Mouse (Mus musculus) hindbrain, postnatal 0 days (tissue): ENCODE measurements around the gene Dnajb4. TPM values are rescaled to one million over a fixed set of nuclear protein-coding genes. Genes with fewer than 3 reads are reported as not detected.

Experiments used
- ATAC-seq: fragments of 200-750 bp; cut with Nextera tagmentation; 2 replicates; pipeline ENCODE4 v1.8.0; 2017; ENCODE audit warnings: mild to moderate bottlenecking, moderate TSS enrichment, moderate library complexity
- DNase-seq: peaks from one replicate; pipeline ENCODE4 v3.0.0-alpha.2; 2015; ENCODE audit warnings: low spot score
- H3K27ac ChIP-seq: fragments of 300-500 bp; sonication (generic); 2 replicates; pipeline ENCODE4 v1.5.1; 2014; ENCODE audit warnings: mild to moderate bottlenecking
- H3K27me3 ChIP-seq: fragments of 300-500 bp; sonication (generic); 2 replicates; pipeline ENCODE4 v1.6.1; 2014; ENCODE audit warnings: low read length, mixed read lengths; ENCODE audit not compliant: insufficient read depth
- H3K36me3 ChIP-seq: fragments of 300-500 bp; sonication (generic); 2 replicates; pipeline ENCODE4 v1.6.1; 2014; ENCODE audit warnings: low read length, mixed read lengths; ENCODE audit not compliant: insufficient read depth
- H3K4me1 ChIP-seq: fragments of 300-500 bp; sonication (generic); 2 replicates; pipeline ENCODE4 v1.6.1; 2014; ENCODE audit warnings: antibody characterized with exemption, low read length, mixed read lengths; ENCODE audit not compliant: insufficient read depth
- H3K4me2 ChIP-seq: fragments of 300-500 bp; sonication (generic); 2 replicates; pipeline ENCODE4 v1.6.1; 2014; ENCODE audit warnings: low read depth, mild to moderate bottlenecking, low read length, moderate library complexity, mixed read lengths
- H3K4me3 ChIP-seq: fragments of 300-500 bp; sonication (generic); 2 replicates; pipeline ENCODE4 v1.5.1; 2014; ENCODE audit warnings: low read length
- H3K9ac ChIP-seq: fragments of 300-500 bp; sonication (generic); replicated peaks from 2 replicates; pipeline ENCODE4 v1.6.1; 2014; ENCODE audit warnings: mild to moderate bottlenecking, low read length, moderate library complexity, mixed read lengths
- H3K9me3 ChIP-seq: fragments of 300-500 bp; sonication (generic); 2 replicates; pipeline ENCODE4 v1.6.1; 2016; ENCODE audit warnings: low read length, mixed read lengths
- CTCF ChIP-seq: IDR thresholded peaks from 2 replicates; pipeline ENCODE4 v1.5.1; 2016; ENCODE audit warnings: antibody characterized with exemption, control low read depth, low read depth
- WGBS: fragments of 180-500 bp; shearing (Covaris S2); extraction: QIAGEN DNeasy Blood & Tissue Kit; methylation state at CpG from one replicate; pipeline ENCODE4 v1.1.7; 2014; 5-methylcytosine and 5-hydroxymethylcytosine counted together
- polyA plus RNA-seq: library from polyadenylated mRNA; unstranded; fragments of >200 nt; fragmentation: Nextera tagmentation; extraction: Ambion mirVana; gene quantifications from 2 replicates; pipeline ENCODE4 v1.2.1, GENCODE M21; 2015
- total RNA-seq: library from RNA; depleted of rRNA; stranded (reverse); fragments of >200 nt; gene quantifications from 2 replicates; pipeline ENCODE4 v1.2.3, GENCODE M21; 2014

The Dnajb4 gene
- total and polyA plus RNA-seq, 2 experiments from 2014 or later = 40.8 to 47.8 TPM

GRCm38 (mm10) chr3:152243304-152243703 is 33.2 kb upstream of the Dnajb4 start:
- no peak for TF ChIP-seq CTCF
- DNase-seq (no peak), ATAC-seq (no peak)
- WGBS = 75% methylated on average over 4 of the region's 4 CpGs
- Histone ChIP-seq H3K27ac (no peak overlapping the region), H3K4me2 (no peak overlapping the region), H3K9ac (no peak overlapping the region), H3K4me3 (no peak overlapping the region), H3K4me1 (no peaks in the 10 kb centered on the region), H3K9me3 (no peaks in the 10 kb centered on the region), H3K27me3 (no peaks in the 10 kb centered on the region), H3K36me3 (peaks cover 4% of the 10 kb centered on the region; the same call in 1 of the 2 replicates)

GRCm38 (mm10) chr3:152241098-152241497 is 31.0 kb upstream of the Dnajb4 start:
- no peak for ATAC-seq
- H3K9ac ChIP-seq = no peak overlapping the region

GRCm38 (mm10) chr3:152239592-152239991 is 29.5 kb upstream of the Dnajb4 start:
- Histone ChIP-seq H3K27me3 (no peaks in the 10 kb centered on the region), H3K4me1 (no peaks in the 10 kb centered on the region), H3K36me3 (peaks cover 4% of the 10 kb centered on the region; the same call in 1 of the 2 replicates), H3K4me3 (no peak overlapping the region), H3K9me3 (no peaks in the 10 kb centered on the region), H3K27ac (no peak overlapping the region), H3K9ac (no peak overlapping the region), H3K4me2 (no peak overlapping the region)
- ATAC-seq (no peak), DNase-seq (no peak)
- no peak for TF ChIP-seq CTCF
- 91% methylated on average over 1 of the region's 1 CpGs for WGBS

More at GRCm38 (mm10) chr3:152241098-152241497, 31.0 kb upstream of the Dnajb4 start:
- Histone ChIP-seq H3K4me2 (no peak overlapping the region), H3K27me3 (no peaks in the 10 kb centered on the region), H3K4me3 (no peak overlapping the region), H3K36me3 (peaks cover 4% of the 10 kb centered on the region; the same call in 1 of the 2 replicates), H3K4me1 (no peaks in the 10 kb centered on the region), H3K9me3 (no peaks in the 10 kb centered on the region), H3K27ac (no peak overlapping the region)
- no peak for DNase-seq
- WGBS = 93% methylated on average over 3 of the region's 3 CpGs
- no peak for TF ChIP-seq CTCF

- Histone ChIP-seq H3K9me3 (no peaks in the 10 kb centered on the region), H3K27ac (no peak overlapping the region), H3K4me3 (no peak overlapping the region), H3K4me1 (no peaks in the 10 kb centered on the region), H3K36me3 (peaks cover 7% of the 10 kb centered on the region; the same call in 1 of the 2 replicates), H3K9ac (no peak overlapping the region), H3K27me3 (no peaks in the 10 kb centered on the region), H3K4me2 (no peak overlapping the region)
- TF ChIP-seq CTCF = no peak
- DNase-seq = no peak
- ATAC-seq = peak; percentile 59
- 56% methylated on average over 2 of the region's 2 CpGs for WGBS
Observed at GRCm38 (mm10) chr3:152238836-152239235, 28.7 kb upstream of the Dnajb4 start.

GRCm38 (mm10) chr3:152235805-152236204 is 25.7 kb upstream of the Dnajb4 start:
- no peaks in the 10 kb centered on the region for H3K9me3 ChIP-seq
- no peak for TF ChIP-seq CTCF
- H3K4me3 ChIP-seq = no peak overlapping the region
- no peaks in the 10 kb centered on the region for H3K4me1 ChIP-seq
- H3K9ac ChIP-seq = no peak overlapping the region
- DNase-seq (no peak), ATAC-seq (no peak)
- peaks cover 10% of the 10 kb centered on the region; the same call in 1 of the 2 replicates for H3K36me3 ChIP-seq
- 96% methylated on average over 1 of the region's 1 CpGs for WGBS
- H3K27ac ChIP-seq = no peak overlapping the region
- H3K27me3 ChIP-seq = no peaks in the 10 kb centered on the region
- H3K4me2 ChIP-seq = no peak overlapping the region

- Histone ChIP-seq H3K36me3 (peaks cover 10% of the 10 kb centered on the region; the same call in 1 of the 2 replicates), H3K9me3 (no peaks in the 10 kb centered on the region), H3K4me3 (no peak overlapping the region), H3K4me1 (no peaks in the 10 kb centered on the region), H3K27me3 (no peaks in the 10 kb centered on the region), H3K4me2 (no peak overlapping the region), H3K9ac (no peak overlapping the region), H3K27ac (no peak overlapping the region)
- WGBS = 97% methylated on average over 1 of the region's 1 CpGs
- ATAC-seq (no peak), DNase-seq (no peak)
- TF ChIP-seq CTCF = no peak
Observed at GRCm38 (mm10) chr3:152235238-152235637, 25.1 kb upstream of the Dnajb4 start.

- Histone ChIP-seq H3K4me1 (no peaks in the 10 kb centered on the region), H3K9me3 (no peaks in the 10 kb centered on the region), H3K4me3 (no peak overlapping the region), H3K36me3 (peaks cover 17% of the 10 kb centered on the region), H3K4me2 (no peak overlapping the region), H3K27me3 (no peaks in the 10 kb centered on the region), H3K9ac (no peak overlapping the region), H3K27ac (no peak overlapping the region)
- TF ChIP-seq CTCF = no peak
- 51% methylated on average over 6 of the region's 6 CpGs for WGBS
- DNase-seq = no peak
- ATAC-seq = no peak
Observed at GRCm38 (mm10) chr3:152231333-152232100, 21.4 kb upstream of the Dnajb4 start.
